Mouse (Mus musculus) intestine, postnatal 0 days (tissue): ENCODE data around the gene Snrnp35. TPM values are rescaled to one million over a fixed set of nuclear protein-coding genes. Genes with fewer than 3 reads are reported as not detected.

Experiments
- ATAC-seq: fragments of 200-750 bp; cut with Nextera tagmentation; 2 replicates; pipeline ENCODE4 v1.8.0; 2017; ENCODE audit warnings: mild to moderate bottlenecking, moderate TSS enrichment, moderate library complexity
- H3K27ac ChIP-seq: fragments of 300-500 bp; sonication (generic); 2 replicates; pipeline ENCODE4 v1.5.1; 2014; ENCODE audit warnings: mild to moderate bottlenecking, low read depth, low read length, moderate library complexity
- H3K27me3 ChIP-seq: fragments of 300-500 bp; sonication (generic); replicated peaks from 2 replicates; pipeline ENCODE4 v1.6.1; 2014; ENCODE audit warnings: low read length, mixed read lengths; ENCODE audit not compliant: control insufficient read depth, insufficient read depth
- H3K36me3 ChIP-seq: fragments of 300-500 bp; sonication (generic); 2 replicates; pipeline ENCODE4 v1.6.1; 2014; ENCODE audit warnings: mild to moderate bottlenecking, moderate library complexity; ENCODE audit not compliant: control insufficient read depth, insufficient read depth
- H3K4me1 ChIP-seq: fragments of 300-500 bp; sonication (generic); replicated peaks from 2 replicates; pipeline ENCODE4 v1.6.1; 2014; ENCODE audit warnings: antibody characterized with exemption, low read length, mixed read lengths; ENCODE audit not compliant: control insufficient read depth, insufficient read depth
- H3K4me2 ChIP-seq: fragments of 300-500 bp; sonication (generic); replicated peaks from 2 replicates; pipeline ENCODE4 v1.6.1; 2014; ENCODE audit warnings: low read depth, mild to moderate bottlenecking, moderate library complexity
- H3K4me3 ChIP-seq: fragments of 300-500 bp; sonication (generic); 2 replicates; pipeline ENCODE4 v1.5.1; 2014; ENCODE audit warnings: low read depth, low read length
- H3K9ac ChIP-seq: fragments of 300-500 bp; sonication (generic); 2 replicates; pipeline ENCODE4 v1.6.1; 2014; ENCODE audit warnings: mild to moderate bottlenecking, low read depth, low read length
- H3K9me3 ChIP-seq: fragments of 300-500 bp; sonication (generic); 2 replicates; pipeline ENCODE4 v1.6.1; 2016; ENCODE audit warnings: mixed run types; ENCODE audit not compliant: control insufficient read depth
- CTCF ChIP-seq: sonication (generic); IDR thresholded peaks from 2 replicates; pipeline ENCODE4 v1.5.1; 2016; ENCODE audit warnings: low read depth, mild to moderate bottlenecking, control low read depth, antibody characterized with exemption, moderate library complexity
- WGBS: fragments of 180-500 bp; shearing (Covaris S2); extraction: QIAGEN DNeasy Blood & Tissue Kit; methylation state at CpG from one replicate; pipeline ENCODE4 v1.1.7; 2014; 5-methylcytosine and 5-hydroxymethylcytosine counted together
- polyA plus RNA-seq: library from polyadenylated mRNA; unstranded; fragments of >200 nt; fragmentation: Nextera tagmentation; extraction: Ambion mirVana; gene quantifications from 2 replicates; pipeline ENCODE4 v1.2.1, GENCODE M21; 2015

The Snrnp35 gene
- polyA plus RNA-seq, 1 experiment from 2014 or later = 15.5 TPM

- no peaks in the 10 kb centered on the region for H3K4me1 ChIP-seq
- H3K27me3 ChIP-seq = no peaks in the 10 kb centered on the region
- H3K9me3 ChIP-seq = no peaks in the 10 kb centered on the region
- no peak overlapping the region for H3K4me2 ChIP-seq
- no peak overlapping the region for H3K9ac ChIP-seq
- H3K36me3 ChIP-seq = peaks cover 9% of the 10 kb centered on the region
- H3K4me3 ChIP-seq = no peak overlapping the region
- TF ChIP-seq CTCF = no peak
- 88% methylated on average over 5 of the region's 5 CpGs for WGBS
- no peak for ATAC-seq
- H3K27ac ChIP-seq = no peak overlapping the region
Observed at GRCm38 (mm10) chr5:124485654-124486053, 2.7 kb downstream of the Snrnp35 start.

DNA sequence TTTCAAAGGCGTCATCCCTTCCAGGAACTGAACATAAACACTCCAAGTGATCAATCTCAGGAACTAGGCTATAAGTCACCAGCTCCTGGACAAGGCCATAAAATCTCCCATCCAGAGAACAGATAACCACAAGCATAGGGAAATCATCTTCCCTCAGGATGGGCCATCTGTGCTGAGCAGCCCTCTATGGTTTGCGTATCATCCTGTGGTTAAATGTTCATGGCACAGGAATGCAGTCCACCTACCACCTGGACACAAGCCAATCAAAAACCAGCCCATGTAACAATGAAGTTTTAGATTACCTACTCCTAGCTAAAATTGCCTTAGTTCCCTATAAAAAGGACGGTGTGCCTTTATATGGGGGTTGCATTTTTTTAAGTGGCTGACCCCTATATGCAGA lies 6.0 kb downstream of the Snrnp35 start:
- Histone ChIP-seq H3K4me3 (no peak overlapping the region), H3K27me3 (no peaks in the 10 kb centered on the region), H3K4me2 (no peak overlapping the region), H3K27ac (no peak overlapping the region), H3K9ac (no peak overlapping the region), H3K9me3 (no peaks in the 10 kb centered on the region), H3K4me1 (no peaks in the 10 kb centered on the region), H3K36me3 (peaks cover 11% of the 10 kb centered on the region)
- ATAC-seq = no peak
- 86% methylated on average over 3 of the region's 3 CpGs for WGBS
- TF ChIP-seq CTCF = no peak

- Histone ChIP-seq H3K4me1 (no peaks in the 10 kb centered on the region), H3K4me3 (no peak overlapping the region), H3K9ac (no peak overlapping the region), H3K27ac (no peak overlapping the region), H3K4me2 (no peak overlapping the region), H3K9me3 (no peaks in the 10 kb centered on the region), H3K36me3 (peaks cover 18% of the 10 kb centered on the region), H3K27me3 (no peaks in the 10 kb centered on the region)
- ATAC-seq = no peak
- no peak for TF ChIP-seq CTCF
- 77% methylated on average over 4 of the region's 4 CpGs for WGBS
Observed at GRCm38 (mm10) chr5:124491732-124492131, 8.8 kb downstream of the Snrnp35 start.

GRCm38 (mm10) chr5:124492618-124493017 lies 9.7 kb downstream of the Snrnp35 start:
- Histone ChIP-seq H3K36me3 (peaks cover 18% of the 10 kb centered on the region), H3K4me3 (no peak overlapping the region), H3K9me3 (no peaks in the 10 kb centered on the region), H3K27me3 (no peaks in the 10 kb centered on the region), H3K9ac (no peak overlapping the region), H3K4me1 (no peaks in the 10 kb centered on the region), H3K27ac (no peak overlapping the region), H3K4me2 (no peak overlapping the region)
- no peak for TF ChIP-seq CTCF
- 81% methylated on average over 4 of the region's 4 CpGs for WGBS
- ATAC-seq = no peak

GRCm38 (mm10) chr5:124493455-124493854 lies 10.5 kb downstream of the Snrnp35 start:
- no peaks in the 10 kb centered on the region for H3K9me3 ChIP-seq
- H3K27me3 ChIP-seq = no peaks in the 10 kb centered on the region
- TF ChIP-seq CTCF = no peak
- H3K36me3 ChIP-seq = peaks cover 18% of the 10 kb centered on the region
- no peak overlapping the region for H3K9ac ChIP-seq
- ATAC-seq = no peak
- no peak overlapping the region for H3K4me3 ChIP-seq
- H3K27ac ChIP-seq = no peak overlapping the region
- no peak overlapping the region for H3K4me2 ChIP-seq
- 79% methylated on average over 11 of the region's 11 CpGs for WGBS
- H3K4me1 ChIP-seq = no peaks in the 10 kb centered on the region

- Histone ChIP-seq H3K4me1 (no peaks in the 10 kb centered on the region), H3K9me3 (no peaks in the 10 kb centered on the region), H3K27ac (no peak overlapping the region), H3K4me2 (no peak overlapping the region), H3K4me3 (no peak overlapping the region), H3K36me3 (peaks cover 12% of the 10 kb centered on the region), H3K9ac (no peak overlapping the region), H3K27me3 (no peaks in the 10 kb centered on the region)
- 59% methylated on average over 7 of the region's 7 CpGs for WGBS
- no peak for ATAC-seq
- no peak for TF ChIP-seq CTCF
Observed at GRCm38 (mm10) chr5:124495547-124495946, 12.6 kb downstream of the Snrnp35 start.
